Mouse (Mus musculus): ENCODE measurements around the gene Adck1. TPM values are rescaled to one million over a fixed set of nuclear protein-coding genes. Genes with fewer than 3 reads are reported as not detected.

Adck1 gene
- polyA plus RNA-seq, 1 experiment = 20.3 TPM

DNA sequence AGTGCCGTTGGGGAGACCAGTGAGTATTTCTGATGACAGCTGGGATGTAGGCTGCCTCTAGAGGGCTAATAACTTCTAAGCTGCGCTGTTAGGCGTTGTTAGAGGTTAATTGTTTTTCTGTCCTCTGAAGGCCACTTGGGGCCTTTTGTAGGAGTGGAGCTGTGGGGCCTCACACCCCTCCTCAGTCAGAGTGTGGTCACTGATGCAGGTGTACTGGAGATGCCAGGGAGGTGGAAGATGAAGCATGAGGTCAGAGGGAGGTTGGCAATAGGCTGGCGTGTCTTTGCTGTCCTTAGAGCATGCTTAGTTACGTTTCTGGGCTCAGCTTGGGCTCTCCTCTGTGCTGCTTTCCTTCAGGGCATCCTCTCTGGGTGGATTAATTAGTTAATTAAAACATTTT, 11.7 kb downstream of the Adck1 start:
- no peaks in the 10 kb centered on the region for H3K4me1 ChIP-seq (ENCODE audit: control insufficient read depth, insufficient read depth, low read length)
- H3K4me3 ChIP-seq (replicated peaks; ENCODE audit: extremely low read depth, low read depth, low read length) = no peak overlapping the region
- TF ChIP-seq POLR2A (IDR thresholded peaks at IDR 0.05; ENCODE audit: borderline replicate concordance, extremely low read depth, low read depth, low read length) (no peak), CTCF (IDR thresholded peaks at IDR 0.05; ENCODE audit: insufficient read depth, low read length) (no peak)
- WGBS = 70% methylated on average over 5 of the region's 5 CpGs
- no peak for DNase-seq

DNA sequence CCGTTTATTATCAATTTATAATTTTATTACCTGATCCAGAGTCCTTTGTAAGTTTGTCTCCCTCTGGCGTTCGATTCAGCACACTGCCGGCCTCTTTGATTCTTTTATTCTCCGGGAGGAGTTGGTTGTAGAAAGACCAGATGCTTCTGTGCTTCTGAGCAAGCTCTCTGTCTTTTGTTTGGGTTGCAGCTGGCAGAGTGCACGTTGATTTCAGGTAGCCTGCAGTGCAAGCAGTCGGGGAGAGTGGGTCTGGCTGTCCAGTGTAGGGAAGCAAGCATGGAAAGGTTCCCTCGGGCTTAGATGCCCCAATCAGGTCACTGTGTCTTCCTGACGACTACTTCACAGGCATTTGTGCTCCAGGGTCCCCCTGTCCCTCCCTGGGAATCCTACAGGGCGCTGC, 16.5 kb downstream of the Adck1 start:
- H3K4me1 ChIP-seq (ENCODE audit: control insufficient read depth, insufficient read depth, low read length) = no peaks in the 10 kb centered on the region
- 46% methylated on average over 10 of the region's 10 CpGs for WGBS
- H3K4me3 ChIP-seq (replicated peaks; ENCODE audit: extremely low read depth, low read depth, low read length) = no peak overlapping the region
- DNase-seq = no peak
- TF ChIP-seq POLR2A (IDR thresholded peaks at IDR 0.05; ENCODE audit: borderline replicate concordance, extremely low read depth, low read depth, low read length) (no peak), CTCF (IDR thresholded peaks at IDR 0.05; ENCODE audit: insufficient read depth, low read length) (no peak)

GRCm38 (mm10) chr12:88378256-88378655, 17.9 kb downstream of the Adck1 start:
- no peaks in the 10 kb centered on the region for H3K4me1 ChIP-seq (ENCODE audit: control insufficient read depth, insufficient read depth, low read length)
- H3K4me3 ChIP-seq (replicated peaks; ENCODE audit: extremely low read depth, low read depth, low read length) = no peak overlapping the region
- DNase-seq = no peak
- TF ChIP-seq POLR2A (IDR thresholded peaks at IDR 0.05; ENCODE audit: borderline replicate concordance, extremely low read depth, low read depth, low read length) (no peak), CTCF (IDR thresholded peaks at IDR 0.05; ENCODE audit: insufficient read depth, low read length) (no peak)
- WGBS = 96% methylated on average over 2 of the region's 2 CpGs

GRCm38 (mm10) chr12:88388832-88389231, 28.5 kb downstream of the Adck1 start:
- no peak for TF ChIP-seq CTCF (IDR thresholded peaks at IDR 0.05; ENCODE audit: insufficient read depth, low read length)
- no peak for TF ChIP-seq POLR2A (IDR thresholded peaks at IDR 0.05; ENCODE audit: borderline replicate concordance, extremely low read depth, low read depth, low read length)
- 90% methylated on average over 6 of the region's 6 CpGs for WGBS
- H3K4me1 ChIP-seq (ENCODE audit: control insufficient read depth, insufficient read depth, low read length) = no peaks in the 10 kb centered on the region
- no peak overlapping the region for H3K4me3 ChIP-seq (replicated peaks; ENCODE audit: extremely low read depth, low read depth, low read length)
- DNase-seq = no peak

DNA sequence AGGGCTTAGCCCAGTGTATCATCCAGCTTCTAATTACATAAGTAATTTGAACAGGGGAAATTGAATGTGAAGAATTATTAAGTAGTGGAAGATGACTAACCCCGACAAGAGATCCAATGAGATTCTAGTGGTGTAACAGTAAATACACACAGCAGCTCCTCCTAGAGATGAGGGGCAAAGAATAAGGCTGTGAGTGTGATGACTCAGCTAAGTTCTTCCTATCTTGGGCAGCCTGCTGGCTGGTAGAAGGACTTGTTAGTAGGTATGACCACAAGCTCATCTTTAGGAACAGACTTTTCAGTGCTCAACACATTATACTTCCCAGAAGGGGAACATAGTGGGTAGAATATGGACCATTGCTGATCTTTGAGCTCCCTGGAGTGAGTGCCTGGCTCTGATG, 38.3 kb downstream of the Adck1 start:
- H3K4me3 ChIP-seq (replicated peaks; ENCODE audit: extremely low read depth, low read depth, low read length) = no peak overlapping the region

GRCm38 (mm10) chr12:88403541-88403940, 43.2 kb downstream of the Adck1 start:
- 52% methylated on average over 5 of the region's 5 CpGs for WGBS
- H3K4me1 ChIP-seq (ENCODE audit: control insufficient read depth, insufficient read depth, low read length) = no peaks in the 10 kb centered on the region
- TF ChIP-seq POLR2A (IDR thresholded peaks at IDR 0.05; ENCODE audit: borderline replicate concordance, extremely low read depth, low read depth, low read length) (no peak), CTCF (IDR thresholded peaks at IDR 0.05; ENCODE audit: insufficient read depth, low read length) (no peak)
- no peak overlapping the region for H3K4me3 ChIP-seq (replicated peaks; ENCODE audit: extremely low read depth, low read depth, low read length)
- no peak for DNase-seq

More for the DNA sequence above, 38.3 kb downstream of the Adck1 start:
- 76% methylated on average over 1 of the region's 1 CpGs for WGBS
- TF ChIP-seq CTCF (IDR thresholded peaks at IDR 0.05; ENCODE audit: insufficient read depth, low read length) (no peak), POLR2A (IDR thresholded peaks at IDR 0.05; ENCODE audit: borderline replicate concordance, extremely low read depth, low read depth, low read length) (no peak)
- DNase-seq = no peak
- H3K4me1 ChIP-seq (ENCODE audit: control insufficient read depth, insufficient read depth, low read length) = no peaks in the 10 kb centered on the region

DNA sequence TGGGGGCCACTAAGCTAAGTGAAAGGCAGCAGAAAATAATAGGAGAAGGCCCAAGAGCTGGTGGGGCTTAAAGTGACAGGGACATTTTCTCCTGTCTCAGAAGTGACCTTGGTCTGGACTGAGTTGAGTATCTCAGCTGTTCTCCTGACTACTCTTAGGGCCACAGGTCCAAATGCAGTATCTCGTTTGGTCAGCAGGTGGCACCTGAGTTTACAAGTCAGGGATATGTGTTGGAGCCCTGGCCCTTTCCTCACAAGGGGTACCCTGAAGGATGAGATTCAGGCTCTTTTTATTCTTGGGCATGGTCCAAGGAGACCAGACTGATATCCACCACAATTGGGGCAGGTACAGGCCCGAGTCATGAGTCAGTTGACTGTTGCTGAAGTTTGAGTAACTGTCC, 44.8 kb downstream of the Adck1 start:
- peak; percentile 56 for DNase-seq
- TF ChIP-seq CTCF (IDR thresholded peaks at IDR 0.05; ENCODE audit: insufficient read depth, low read length) (peak; percentile 42; the same call in 1 of the 2 replicates), POLR2A (IDR thresholded peaks at IDR 0.05; ENCODE audit: borderline replicate concordance, extremely low read depth, low read depth, low read length) (no peak)
- Histone ChIP-seq H3K4me1 (ENCODE audit: control insufficient read depth, insufficient read depth, low read length) (no peaks in the 10 kb centered on the region), H3K4me3 (replicated peaks; ENCODE audit: extremely low read depth, low read depth, low read length) (no peak overlapping the region)
- WGBS = 40% methylated on average over 2 of the region's 2 CpGs

- WGBS = 95% methylated on average over 4 of the region's 4 CpGs
- no peak for DNase-seq
- TF ChIP-seq CTCF (IDR thresholded peaks at IDR 0.05; ENCODE audit: insufficient read depth, low read length) = no peak
- TF ChIP-seq POLR2A (IDR thresholded peaks at IDR 0.05; ENCODE audit: borderline replicate concordance, extremely low read depth, low read depth, low read length) = no peak
- Histone ChIP-seq H3K4me1 (ENCODE audit: control insufficient read depth, insufficient read depth, low read length) (no peaks in the 10 kb centered on the region), H3K4me3 (replicated peaks; ENCODE audit: extremely low read depth, low read depth, low read length) (no peak overlapping the region)
Observed at GRCm38 (mm10) chr12:88407996-88408322, 47.6 kb downstream of the Adck1 start.

DNA sequence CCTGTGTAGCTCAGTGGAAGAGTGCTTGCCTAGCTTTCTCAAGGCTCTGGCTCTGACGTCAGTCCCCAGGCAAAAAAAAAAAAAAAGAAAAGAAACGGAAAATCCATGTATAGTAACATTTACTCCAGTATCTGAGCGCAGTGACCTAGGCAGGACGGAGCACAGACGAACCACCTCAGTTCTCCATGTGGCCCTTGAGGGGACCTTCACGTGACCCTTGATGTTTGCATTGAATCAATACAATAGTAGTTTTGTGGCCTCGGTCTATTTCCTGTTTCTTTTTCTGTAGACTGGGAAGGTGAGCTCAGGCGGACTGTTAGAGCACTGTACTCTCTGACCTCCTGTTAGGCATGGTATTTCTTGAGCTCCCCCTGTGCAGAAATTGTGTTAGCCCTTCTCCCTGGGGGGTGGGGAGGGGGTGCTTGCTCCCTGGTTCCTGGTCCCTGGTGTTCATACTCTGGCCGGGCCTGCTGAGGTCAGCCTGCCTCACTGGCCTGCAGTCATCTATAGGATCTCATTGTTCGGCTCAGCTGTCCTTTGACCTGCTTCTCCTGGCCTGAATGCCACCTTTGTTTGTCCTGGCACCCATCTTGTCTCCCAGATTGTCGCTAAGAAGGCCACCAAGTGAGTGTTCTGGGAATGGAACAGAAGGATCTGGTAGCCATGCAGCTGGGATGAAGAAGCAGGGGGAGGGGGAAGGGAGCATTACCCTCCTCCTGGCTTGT, 48.1 kb downstream of the Adck1 start:
- Histone ChIP-seq H3K4me1 (ENCODE audit: control insufficient read depth, insufficient read depth, low read length) (no peaks in the 10 kb centered on the region), H3K4me3 (replicated peaks; ENCODE audit: extremely low read depth, low read depth, low read length) (no peak overlapping the region)
- no peak for DNase-seq
- WGBS = 48% methylated on average over 11 of the region's 11 CpGs
- TF ChIP-seq POLR2A (IDR thresholded peaks at IDR 0.05; ENCODE audit: borderline replicate concordance, extremely low read depth, low read depth, low read length) = no peak
- no peak for TF ChIP-seq CTCF (IDR thresholded peaks at IDR 0.05; ENCODE audit: insufficient read depth, low read length)

DNA sequence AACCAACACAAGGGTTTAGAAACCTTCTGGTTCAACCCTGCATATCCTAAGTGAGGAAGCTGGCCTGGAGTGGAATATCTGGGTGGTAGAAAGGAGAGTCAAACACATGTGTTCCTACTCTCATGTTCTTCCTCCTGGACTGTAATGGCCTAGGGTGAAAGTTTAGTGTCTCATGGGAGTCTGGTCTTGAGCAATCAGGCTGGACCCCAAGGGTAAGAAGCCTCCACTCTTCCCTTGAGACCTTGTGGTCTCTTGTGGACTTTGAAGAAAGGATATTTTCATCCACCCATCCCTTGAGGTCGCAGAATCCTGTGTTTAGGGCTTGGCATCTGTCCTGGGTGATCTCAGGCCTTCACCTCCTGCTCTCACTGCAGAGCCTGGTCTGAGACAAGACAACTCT, 52.9 kb downstream of the Adck1 start:
- Histone ChIP-seq H3K4me1 (ENCODE audit: control insufficient read depth, insufficient read depth, low read length) (no peaks in the 10 kb centered on the region), H3K4me3 (replicated peaks; ENCODE audit: extremely low read depth, low read depth, low read length) (no peak overlapping the region)
- TF ChIP-seq CTCF (IDR thresholded peaks at IDR 0.05; ENCODE audit: insufficient read depth, low read length) = no peak
- WGBS = 76% methylated on average over 1 of the region's 1 CpGs
- DNase-seq = no peak

Measured in lung, adult 2 months (tissue).